In the genomic region with DNA sequence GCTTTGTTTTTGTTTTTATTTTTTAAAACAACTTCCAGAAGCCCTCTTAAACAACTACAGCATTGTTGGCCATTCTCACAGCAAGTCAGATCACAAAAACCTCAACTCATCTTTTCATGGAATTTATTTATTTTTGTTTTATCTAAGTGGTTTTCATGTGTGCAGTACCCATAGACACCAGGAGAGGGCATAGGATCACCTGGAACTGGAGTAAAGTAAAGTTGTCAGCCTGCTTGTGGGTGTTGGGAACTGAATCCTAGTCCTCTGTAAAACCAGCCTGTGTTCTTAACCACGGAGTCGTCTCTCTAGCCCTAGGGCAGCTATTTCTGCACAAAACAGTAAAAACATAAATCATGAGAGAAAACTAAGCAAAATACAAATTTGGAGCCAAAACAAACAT, we compare ENCODE assay signal across 19 mouse cellular contexts.
A peak's percentile ranks its signal among the peaks of the same experiment; 100 is the strongest.
DNase-seq lines count a peak whose midpoint lies in the region; ATAC-seq and TF ChIP-seq lines count a peak whose summit lies in the region.
"Had no signal": no experiment of that assay in that cellular context is flagged by ENCODE, and none has a peak within 500 bp of the region (broad histone marks: within the 10 kb centered on the region; RNA-seq: fewer than 3 reads in every experiment).

No protein-coding gene starts in this region.

- H3K27ac ChIP-seq in left cerebral cortex, adult 2 months, result no peak overlapping the region
- H3K27ac ChIP-seq: hindbrain, embryonic 12.5 days; limb, embryonic 15.5 days; neural tube, embryonic 13.5 days; stomach, embryonic 15.5 days had no signal

- DNase-seq in CD4-positive, CD25-positive, alpha-beta regulatory T cell, adult 2 months (ENCODE audit: low read depth, low spot score), result peak; percentile 7
- no peak for DNase-seq in left cerebral cortex, adult 2 months (ENCODE audit: extremely low spot score in 1 of 2, low spot score in 2 of 2)
- no peak for DNase-seq in left cerebral cortex, postnatal 25 days (ENCODE audit: low spot score in 2 of 2)
- DNase-seq in 3T3-L1 (ENCODE audit: low read depth, low spot score) (peak; percentile 46), R1 (ENCODE audit: low read depth, low spot score) (peak; percentile 57)
- no peak for DNase-seq in c-Kit-positive CD71-positive TER-119-positive erythroid progenitor cells, embryonic 14.5 days (ENCODE audit: low spot score)
- no peak for DNase-seq in frontal cortex, adult 2 months (ENCODE audit: extremely low spot score in 1 of 2, low spot score in 1 of 2)
- DNase-seq: adrenal gland, postnatal 10 days; cerebellum, adult 18-20 months; gastrocnemius, postnatal 14 days; kidney, postnatal 14 days; lung, postnatal 10 days; spleen, adult 18-20 months had no signal

- intact Hi-C loops in left cerebral cortex, adult 2 months (cut with DNase I), result no loop called here
- intact Hi-C loops in left cerebral cortex, postnatal 25 days (cut with DNase I), result no loop called here

- ATAC-seq in CD4-positive, CD25-positive, alpha-beta regulatory T cell, adult 4 months, result no peak
- ATAC-seq: intestine, embryonic 16.5 days had no signal

- peak; percentile 26 for TF ChIP-seq CTCF in left cerebral cortex, adult 2 months (IDR thresholded peaks at IDR 0.05)

- no peak overlapping the region for H3K4me3 ChIP-seq in left cerebral cortex, adult 2 months
- H3K4me3 ChIP-seq: hindbrain, embryonic 12.5 days; limb, embryonic 15.5 days; neural tube, embryonic 13.5 days; stomach, embryonic 15.5 days had no signal

Comparison
In these comparisons a context has a peak if more than half of its experiments do, and no peak if none do; other contexts are left out.
1. DNase-seq: peak in CD4-positive, CD25-positive, alpha-beta regulatory T cell, adult 2 months (single experiment), 3T3-L1 (single experiment) and R1 (single experiment); none in left cerebral cortex, adult 2 months (0 of 2), left cerebral cortex, postnatal 25 days (0 of 2), c-Kit-positive CD71-positive TER-119-positive erythroid progenitor cells, embryonic 14.5 days (single experiment) and frontal cortex, adult 2 months (0 of 2).